Mouse (Mus musculus): ENCODE data around the gene Lrmda. TPM values are rescaled to one million over a fixed set of nuclear protein-coding genes. Genes with fewer than 3 reads are reported as not detected.

Gene Lrmda
- polyA plus RNA-seq, 1 experiment: not detected

GRCm38 (mm10) chr14:22323058-22323457 is 303.5 kb downstream of the Lrmda start:
- TF ChIP-seq CTCF (IDR thresholded peaks at IDR 0.05; ENCODE audit: extremely low read depth, insufficient read length, insufficient replicate concordance, low read depth, low read length): no peak
- no peak for TF ChIP-seq POLR2A (IDR thresholded peaks at IDR 0.05; ENCODE audit: low read depth, low read length)
- no peaks in the 10 kb centered on the region for H3K27me3 ChIP-seq (ENCODE audit: control insufficient read depth, insufficient read depth, low read length)
- WGBS: 76% methylated on average over 1 of the region's 1 CpGs
- no peak overlapping the region for H3K4me3 ChIP-seq (ENCODE audit: low read depth, low read length)
- H3K27ac ChIP-seq (ENCODE audit: insufficient read depth, low read depth, low read length): no peak overlapping the region
- no peaks in the 10 kb centered on the region for H3K36me3 ChIP-seq (ENCODE audit: control insufficient read depth, insufficient read depth, low read length)
- H3K4me1 ChIP-seq (ENCODE audit: control insufficient read depth, insufficient read depth, insufficient read length, low read length): no peaks in the 10 kb centered on the region

- no peaks in the 10 kb centered on the region for H3K4me1 ChIP-seq (ENCODE audit: control insufficient read depth, insufficient read depth, insufficient read length, low read length)
- no peak overlapping the region for H3K4me3 ChIP-seq (ENCODE audit: low read depth, low read length)
- TF ChIP-seq POLR2A (IDR thresholded peaks at IDR 0.05; ENCODE audit: low read depth, low read length) (no peak), CTCF (IDR thresholded peaks at IDR 0.05; ENCODE audit: extremely low read depth, insufficient read length, insufficient replicate concordance, low read depth, low read length) (no peak)
- 77% methylated on average over 7 of the region's 7 CpGs for WGBS
- no peak overlapping the region for H3K27ac ChIP-seq (ENCODE audit: insufficient read depth, low read depth, low read length)
- H3K36me3 ChIP-seq (ENCODE audit: control insufficient read depth, insufficient read depth, low read length): no peaks in the 10 kb centered on the region
- no peaks in the 10 kb centered on the region for H3K27me3 ChIP-seq (ENCODE audit: control insufficient read depth, insufficient read depth, low read length)
Measured at GRCm38 (mm10) chr14:22323530-22324292, 304.2 kb downstream of the Lrmda start.

- Histone ChIP-seq H3K27ac (ENCODE audit: insufficient read depth, low read depth, low read length) (no peak overlapping the region), H3K4me3 (ENCODE audit: low read depth, low read length) (no peak overlapping the region)
- WGBS: 41% methylated on average over 11 of the region's 11 CpGs
Measured at GRCm38 (mm10) chr14:22326218-22326964, 306.9 kb downstream of the Lrmda start.

GRCm38 (mm10) chr14:22329191-22329590 is 309.7 kb downstream of the Lrmda start:
- Histone ChIP-seq H3K4me3 (ENCODE audit: low read depth, low read length) (no peak overlapping the region), H3K36me3 (ENCODE audit: control insufficient read depth, insufficient read depth, low read length) (no peaks in the 10 kb centered on the region), H3K27ac (ENCODE audit: insufficient read depth, low read depth, low read length) (no peak overlapping the region), H3K4me1 (ENCODE audit: control insufficient read depth, insufficient read depth, insufficient read length, low read length) (no peaks in the 10 kb centered on the region), H3K27me3 (ENCODE audit: control insufficient read depth, insufficient read depth, low read length) (no peaks in the 10 kb centered on the region)
- 75% methylated on average over 3 of the region's 3 CpGs for WGBS
- TF ChIP-seq CTCF (IDR thresholded peaks at IDR 0.05; ENCODE audit: extremely low read depth, insufficient read length, insufficient replicate concordance, low read depth, low read length): no peak
- no peak for TF ChIP-seq POLR2A (IDR thresholded peaks at IDR 0.05; ENCODE audit: low read depth, low read length)

More at GRCm38 (mm10) chr14:22326218-22326964, 306.9 kb downstream of the Lrmda start:
- no peaks in the 10 kb centered on the region for H3K36me3 ChIP-seq (ENCODE audit: control insufficient read depth, insufficient read depth, low read length)
- H3K4me1 ChIP-seq (ENCODE audit: control insufficient read depth, insufficient read depth, insufficient read length, low read length): no peaks in the 10 kb centered on the region
- TF ChIP-seq POLR2A (IDR thresholded peaks at IDR 0.05; ENCODE audit: low read depth, low read length) (no peak), CTCF (IDR thresholded peaks at IDR 0.05; ENCODE audit: extremely low read depth, insufficient read length, insufficient replicate concordance, low read depth, low read length) (no peak)
- no peaks in the 10 kb centered on the region for H3K27me3 ChIP-seq (ENCODE audit: control insufficient read depth, insufficient read depth, low read length)

GRCm38 (mm10) chr14:22335101-22335820 is 315.7 kb downstream of the Lrmda start:
- H3K27me3 ChIP-seq (ENCODE audit: control insufficient read depth, insufficient read depth, low read length): no peaks in the 10 kb centered on the region
- no peak overlapping the region for H3K27ac ChIP-seq (ENCODE audit: insufficient read depth, low read depth, low read length)
- H3K4me3 ChIP-seq (ENCODE audit: low read depth, low read length): no peak overlapping the region
- H3K36me3 ChIP-seq (ENCODE audit: control insufficient read depth, insufficient read depth, low read length): no peaks in the 10 kb centered on the region
- H3K4me1 ChIP-seq (ENCODE audit: control insufficient read depth, insufficient read depth, insufficient read length, low read length): no peaks in the 10 kb centered on the region
- WGBS: 79% methylated on average over 5 of the region's 5 CpGs
- TF ChIP-seq POLR2A (IDR thresholded peaks at IDR 0.05; ENCODE audit: low read depth, low read length): no peak
- TF ChIP-seq CTCF (IDR thresholded peaks at IDR 0.05; ENCODE audit: extremely low read depth, insufficient read length, insufficient replicate concordance, low read depth, low read length): no peak

GRCm38 (mm10) chr14:22339176-22339575 is 319.7 kb downstream of the Lrmda start:
- Histone ChIP-seq H3K27ac (ENCODE audit: insufficient read depth, low read depth, low read length) (no peak overlapping the region), H3K4me1 (ENCODE audit: control insufficient read depth, insufficient read depth, insufficient read length, low read length) (no peaks in the 10 kb centered on the region), H3K4me3 (ENCODE audit: low read depth, low read length) (no peak overlapping the region), H3K27me3 (ENCODE audit: control insufficient read depth, insufficient read depth, low read length) (no peaks in the 10 kb centered on the region), H3K36me3 (ENCODE audit: control insufficient read depth, insufficient read depth, low read length) (no peaks in the 10 kb centered on the region)
- WGBS: 66% methylated on average over 6 of the region's 6 CpGs
- TF ChIP-seq POLR2A (IDR thresholded peaks at IDR 0.05; ENCODE audit: low read depth, low read length) (no peak), CTCF (IDR thresholded peaks at IDR 0.05; ENCODE audit: extremely low read depth, insufficient read length, insufficient replicate concordance, low read depth, low read length) (no peak)
